Comparison of ENCODE assay signal across 8 mouse cellular contexts in the genomic region with DNA sequence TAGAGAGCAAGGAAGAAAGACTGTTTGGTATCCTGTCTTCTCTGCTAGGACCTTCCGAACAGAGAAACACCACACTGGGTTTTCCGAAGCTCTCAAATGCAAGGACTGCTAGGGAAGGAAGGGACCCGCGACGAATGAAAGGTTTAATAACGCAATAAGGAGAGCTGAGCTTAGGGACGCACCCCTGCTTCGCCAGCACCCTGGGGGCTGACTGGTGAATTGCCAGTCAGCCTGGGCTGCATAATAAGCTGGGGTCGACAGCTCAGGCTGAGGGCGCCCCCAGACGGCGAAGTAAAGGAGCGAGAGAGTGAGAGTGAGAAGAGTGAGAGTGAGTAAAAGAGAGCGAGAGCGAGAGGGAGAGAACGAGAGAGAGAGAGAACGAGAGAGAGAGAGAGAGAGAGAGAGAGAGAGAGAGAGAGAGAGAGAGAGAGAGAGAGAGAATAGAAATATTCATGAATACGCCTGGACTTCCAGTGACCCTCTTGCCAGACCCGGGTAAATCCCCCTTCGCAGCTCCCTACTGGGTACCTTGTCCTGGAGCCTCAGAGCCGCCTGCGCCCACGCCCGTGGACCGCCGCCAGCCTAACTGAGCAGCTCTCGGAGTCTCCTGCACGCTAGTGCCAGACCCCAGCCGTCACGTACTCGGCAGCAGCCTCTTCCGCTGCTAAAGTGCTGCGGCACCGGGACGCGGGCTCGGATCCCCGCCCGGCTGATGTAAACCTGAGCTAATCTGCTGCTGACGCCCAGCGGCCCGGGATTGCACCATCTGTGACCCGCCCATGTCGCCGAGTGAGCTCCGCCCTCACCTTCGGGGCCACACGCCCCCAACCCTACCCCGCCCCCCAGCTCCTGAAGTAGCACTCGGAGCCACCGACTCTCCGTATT. TPM values are rescaled to one million over a fixed set of nuclear protein-coding genes. Genes with fewer than 3 reads are reported as not detected.
DNase-seq lines count a peak whose midpoint lies in the region; ATAC-seq and TF ChIP-seq lines count a peak whose summit lies in the region.

A gene (minus strand): TSS at position 704 of the 885 bp plus-strand sequence.

- peak within 1 kb of the TSS; percentile 72 for H3K9ac ChIP-seq in heart, embryonic 11.5 days (ENCODE audit: low read depth, low read length)
- peak within 1 kb of the TSS; percentile 58 for H3K9ac ChIP-seq in kidney, embryonic 15.5 days
- H3K9ac ChIP-seq in liver, embryonic 15.5 days: peak within 1 kb of the TSS; percentile 75
- peak within 1 kb of the TSS; percentile 60 for H3K9ac ChIP-seq in neural tube, embryonic 11.5 days (ENCODE audit: low read length)
- peak within 1 kb of the TSS; percentile 75 for H3K9ac ChIP-seq in stomach, embryonic 16.5 days (ENCODE audit: low read length)

- no peaks in the 10 kb centered on the region for H3K36me3 ChIP-seq in heart, embryonic 11.5 days (ENCODE audit: control insufficient read depth, insufficient read depth, low read length)
- H3K36me3 ChIP-seq in kidney, embryonic 15.5 days: no peaks in the 10 kb centered on the region
- no peaks in the 10 kb centered on the region for H3K36me3 ChIP-seq in liver, embryonic 15.5 days (replicated peaks)
- no peaks in the 10 kb centered on the region for H3K36me3 ChIP-seq in neural tube, embryonic 11.5 days (ENCODE audit: control insufficient read depth, insufficient read depth, low read length)
- no peaks in the 10 kb centered on the region for H3K36me3 ChIP-seq in stomach, embryonic 16.5 days (ENCODE audit: control insufficient read depth, insufficient read depth, low read length)

- DNase-seq in CD4-positive helper T cell, adult 2 months (ENCODE audit: low read depth, low spot score): peak; percentile 92
- peak; percentile 85 for DNase-seq in neural tube, embryonic 11.5 days (ENCODE audit: low spot score)

- no peaks in the 10 kb centered on the region for H3K9me3 ChIP-seq in heart, embryonic 11.5 days (replicated peaks; ENCODE audit: control insufficient read depth, low read length)
- no peaks in the 10 kb centered on the region for H3K9me3 ChIP-seq in kidney, embryonic 15.5 days (replicated peaks)
- no peaks in the 10 kb centered on the region for H3K9me3 ChIP-seq in liver, embryonic 15.5 days (replicated peaks)
- no peaks in the 10 kb centered on the region for H3K9me3 ChIP-seq in neural tube, embryonic 11.5 days (ENCODE audit: control insufficient read depth, low read length)
- H3K9me3 ChIP-seq in stomach, embryonic 16.5 days (replicated peaks; ENCODE audit: control insufficient read depth, low read length): no peaks in the 10 kb centered on the region

- TF ChIP-seq POLR2A in bone marrow, adult 2 months (IDR thresholded peaks at IDR 0.05; ENCODE audit: borderline replicate concordance, control insufficient read depth, low read depth, low read length): peak; percentile 35; the same call in 1 of the 2 replicates
- peak; percentile 96 for TF ChIP-seq POLR2A in embryonic fibroblast, embryonic 13.5 days (IDR thresholded peaks at IDR 0.05; ENCODE audit: low read depth, low read length)

- WGBS in bone marrow, adult 2 months: 1% methylated on average over 52 of the region's 52 CpGs
- WGBS in heart, embryonic 11.5 days (ENCODE audit: insufficient replicate concordance): under 1% methylated on average over 52 of the region's 52 CpGs
- WGBS in kidney, embryonic 15.5 days: under 1% methylated on average over 51 of the region's 52 CpGs
- under 1% methylated on average over 52 of the region's 52 CpGs for WGBS in liver, embryonic 15.5 days (ENCODE audit: insufficient replicate concordance)
- whole genome bisulfite sequencing in neural tube, embryonic 11.5 days: under 1% methylated on average over 52 of the region's 52 CpGs
- under 1% methylated on average over 52 of the region's 52 CpGs for WGBS in stomach, embryonic 16.5 days

- H3K4me3 ChIP-seq in bone marrow, adult 2 months (replicated peaks; ENCODE audit: control insufficient read depth, low read depth, low read length): peak within 1 kb of the TSS; percentile 74
- H3K4me3 ChIP-seq in embryonic fibroblast, embryonic 13.5 days (ENCODE audit: insufficient read depth, low read length): peak within 1 kb of the TSS; percentile 70
- H3K4me3 ChIP-seq in heart, embryonic 11.5 days (ENCODE audit: low read depth, low read length): peak within 1 kb of the TSS; percentile 66
- peak within 1 kb of the TSS; percentile 66 for H3K4me3 ChIP-seq in kidney, embryonic 15.5 days (replicated peaks)
- H3K4me3 ChIP-seq in liver, embryonic 15.5 days (replicated peaks): peak within 1 kb of the TSS; percentile 69
- H3K4me3 ChIP-seq in neural tube, embryonic 11.5 days (ENCODE audit: low read depth, low read length): peak within 1 kb of the TSS; percentile 47
- H3K4me3 ChIP-seq in stomach, embryonic 16.5 days (replicated peaks; ENCODE audit: low read length): peak within 1 kb of the TSS; percentile 64

- peak; percentile 70 for TF ChIP-seq CTCF in bone marrow, adult 2 months (IDR thresholded peaks at IDR 0.05; ENCODE audit: control insufficient read depth, insufficient read depth, low read length)
- TF ChIP-seq CTCF in embryonic fibroblast, embryonic 13.5 days (IDR thresholded peaks at IDR 0.05; ENCODE audit: borderline replicate concordance, insufficient read depth, low read length): peak; percentile 63; the same call in 1 of the 2 replicates

- peak within 1 kb of the TSS; percentile 92 for H3K4me2 ChIP-seq in heart, embryonic 11.5 days
- H3K4me2 ChIP-seq in kidney, embryonic 15.5 days: peak within 1 kb of the TSS; percentile 99
- H3K4me2 ChIP-seq in liver, embryonic 15.5 days: peak within 1 kb of the TSS; percentile 98
- H3K4me2 ChIP-seq in neural tube, embryonic 11.5 days (ENCODE audit: low read depth): peak within 1 kb of the TSS; percentile 95
- peak within 1 kb of the TSS; percentile 93 for H3K4me2 ChIP-seq in stomach, embryonic 16.5 days (ENCODE audit: low read depth, low read length)

- no peaks in the 10 kb centered on the region for H3K27me3 ChIP-seq in heart, embryonic 11.5 days (ENCODE audit: control insufficient read depth, insufficient read depth, low read length)
- H3K27me3 ChIP-seq in kidney, embryonic 15.5 days: peaks cover 7% of the 10 kb centered on the region; the same call in 1 of the 2 replicates
- peaks cover 9% of the 10 kb centered on the region; the same call in 1 of the 2 replicates for H3K27me3 ChIP-seq in liver, embryonic 15.5 days
- 0 out of 2 replicates have a peak, but pooled peaks cover 2% of the 10 kb centered on the region for H3K27me3 ChIP-seq in neural tube, embryonic 11.5 days (ENCODE audit: control insufficient read depth, insufficient read depth, low read length)
- no peaks in the 10 kb centered on the region for H3K27me3 ChIP-seq in stomach, embryonic 16.5 days (ENCODE audit: control insufficient read depth, insufficient read depth, low read length)

- H3K27ac ChIP-seq in bone marrow, adult 2 months (ENCODE audit: control insufficient read depth, insufficient read depth, low read depth, low read length, poor library complexity): no peak within 1 kb of the TSS; the same call in 1 of the 2 replicates
- peak within 1 kb of the TSS; percentile 96 for H3K27ac ChIP-seq in embryonic fibroblast, embryonic 13.5 days (ENCODE audit: insufficient read depth, low read length)
- peak within 1 kb of the TSS; percentile 43; the same call in 1 of the 2 replicates for H3K27ac ChIP-seq in heart, embryonic 11.5 days (ENCODE audit: low read depth, low read length)
- no peak within 1 kb of the TSS for H3K27ac ChIP-seq in kidney, embryonic 15.5 days
- peak within 1 kb of the TSS; percentile 70 for H3K27ac ChIP-seq in liver, embryonic 15.5 days (replicated peaks)
- H3K27ac ChIP-seq in neural tube, embryonic 11.5 days (ENCODE audit: low read depth, low read length): no peak within 1 kb of the TSS
- no peak within 1 kb of the TSS for H3K27ac ChIP-seq in stomach, embryonic 16.5 days (ENCODE audit: low read length)

- no peaks in the 10 kb centered on the region; the same call in none of the 2 replicates for H3K4me1 ChIP-seq in bone marrow, adult 2 months (ENCODE audit: control insufficient read depth, insufficient read depth, low read length)
- peaks cover 3% of the 10 kb centered on the region; the same call in 1 of the 2 replicates for H3K4me1 ChIP-seq in embryonic fibroblast, embryonic 13.5 days (ENCODE audit: control insufficient read depth, insufficient read depth, low read length)
- peaks cover 7% of the 10 kb centered on the region; the same call in 1 of the 2 replicates for H3K4me1 ChIP-seq in heart, embryonic 11.5 days (ENCODE audit: control insufficient read depth, insufficient read depth, low read length)
- peaks cover 29% of the 10 kb centered on the region for H3K4me1 ChIP-seq in kidney, embryonic 15.5 days
- H3K4me1 ChIP-seq in liver, embryonic 15.5 days (replicated peaks): peaks cover 53% of the 10 kb centered on the region
- 0 out of 2 replicates have a peak, but pooled peaks cover 7% of the 10 kb centered on the region for H3K4me1 ChIP-seq in neural tube, embryonic 11.5 days (ENCODE audit: control insufficient read depth, insufficient read depth, low read length)
- 0 out of 2 replicates have a peak, but pooled peaks cover 5% of the 10 kb centered on the region for H3K4me1 ChIP-seq in stomach, embryonic 16.5 days (ENCODE audit: control insufficient read depth, insufficient read depth, low read length)

- ATAC-seq in heart, embryonic 11.5 days (replicated peaks; ENCODE audit: insufficient number of reproducible peaks, low FRiP score, low TSS enrichment): peak; percentile 89
- ATAC-seq in kidney, embryonic 15.5 days (replicated peaks; ENCODE audit: low FRiP score): peak; percentile 90
- peak; percentile 83 for ATAC-seq in liver, embryonic 15.5 days (ENCODE audit: insufficient read depth)
- ATAC-seq in neural tube, embryonic 11.5 days (ENCODE audit: insufficient read depth, low FRiP score, low TSS enrichment): peak; percentile 88
- ATAC-seq in stomach, embryonic 16.5 days (ENCODE audit: insufficient read depth, low FRiP score): peak; percentile 90

RNA-seq across cellular contexts. Expression of the gene that starts here (rescaled TPM):
- 0.65 and 4.2 TPM in 2 replicates for polyA plus RNA-seq in bone marrow, adult 2 months (2011; ENCODE audit: insufficient read depth, insufficient read length, low replicate concordance, missing spikeins)
- 49.1 and 85.1 TPM in 2 replicates for polyA plus RNA-seq in embryonic fibroblast, embryonic 13.5 days (2011; ENCODE audit: insufficient read length, low read depth, missing spikeins)
- polyA plus RNA-seq in heart, embryonic 11.5 days (2014; fragmentation: Nextera tagmentation; extraction: Ambion mirVana): 3.4 and 3.6 TPM in 2 replicates
- polyA plus RNA-seq in kidney, embryonic 15.5 days (2015; fragmentation: Nextera tagmentation; extraction: Ambion mirVana): 1.1 and 1.9 TPM in 2 replicates
- 3.8 and 4.4 TPM in 2 replicates for polyA plus RNA-seq in liver, embryonic 15.5 days (2015; fragmentation: Nextera tagmentation; extraction: Ambion mirVana)
- polyA plus RNA-seq in neural tube, embryonic 11.5 days (2014; fragmentation: Nextera tagmentation; extraction: Ambion mirVana): 1.1 and 1.4 TPM in 2 replicates
- 2.4 and 2.8 TPM in 2 replicates for polyA plus RNA-seq in stomach, embryonic 16.5 days (2015; fragmentation: Nextera tagmentation; extraction: Ambion mirVana)

Comparison
In these comparisons a context has a peak if more than half of its experiments do, and no peak if none do; other contexts are left out.
1. H3K27ac ChIP-seq: peak in embryonic fibroblast, embryonic 13.5 days (single experiment), heart, embryonic 11.5 days (single experiment) and liver, embryonic 15.5 days (single experiment); none in bone marrow, adult 2 months (single experiment), kidney, embryonic 15.5 days (single experiment), neural tube, embryonic 11.5 days (single experiment) and stomach, embryonic 16.5 days (single experiment).
2. Peak in every context shown above with its lines, with median percentiles within 50 percentile points of each other: H3K4me3 ChIP-seq, ATAC-seq, H3K4me2 ChIP-seq and H3K9ac ChIP-seq.